Mouse (Mus musculus): ENCODE results near the gene Mettl7a1. TPM values are rescaled to one million over a fixed set of nuclear protein-coding genes. Genes with fewer than 3 reads are reported as not detected.
"Not testable (repeated sequence)": the region's sequence is repeated elsewhere in the genome, so short reads cannot be mapped to it uniquely, and the experiment has no call there.

Gene Mettl7a1
- 53.6 to 87.9 TPM (median 82.4 TPM) in 3 replicates for total RNA-seq (2017)

DNA sequence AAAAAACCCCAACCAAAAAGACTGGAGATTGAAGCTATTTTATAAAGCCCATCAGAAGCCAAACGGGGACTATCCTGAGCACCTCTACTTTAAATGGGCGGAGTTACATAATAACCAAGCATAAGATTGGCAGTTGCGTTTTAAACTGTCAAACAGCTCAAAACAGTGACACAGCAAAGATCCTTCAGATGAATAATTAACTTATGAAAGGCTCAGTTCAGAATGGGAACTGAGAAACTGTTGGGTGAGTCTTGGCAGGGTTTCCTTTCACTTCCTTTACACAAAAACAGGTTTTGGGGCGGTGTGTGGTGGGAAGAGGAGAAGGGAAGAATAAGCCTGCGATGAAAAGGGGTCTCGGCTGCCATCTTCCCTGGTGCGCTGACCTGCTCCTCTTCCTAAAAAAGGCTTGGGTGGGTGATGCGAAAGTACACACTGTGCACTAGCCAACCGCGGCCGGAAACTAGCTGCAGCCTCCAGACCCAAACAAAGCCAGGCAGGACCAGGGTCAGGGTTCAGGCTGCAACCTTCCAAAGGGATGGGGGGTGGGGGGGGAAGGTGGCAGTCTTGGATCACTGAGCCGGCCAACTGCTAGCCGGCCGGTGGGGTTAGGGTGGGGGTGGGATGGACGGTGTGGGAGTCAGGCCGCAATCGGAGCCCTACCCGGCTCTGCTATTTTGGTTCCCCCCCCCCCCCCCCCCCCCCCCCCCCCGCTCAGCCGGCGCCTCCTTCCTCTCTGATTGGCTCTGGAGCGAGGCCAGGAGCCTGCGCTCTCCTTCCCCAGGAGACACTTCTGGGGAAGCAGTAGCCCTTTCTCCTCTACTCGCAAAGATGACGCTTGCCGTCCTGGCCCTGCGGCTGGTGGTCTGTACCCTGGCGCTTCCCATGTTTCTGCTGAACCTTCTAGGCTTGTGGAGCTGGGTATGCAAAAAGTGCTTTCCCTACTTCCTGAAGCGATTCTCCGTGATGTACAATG is at the start of gene Mettl7a1:
Mettl7a1 (plus strand) TSS at position 122 of the 973 bp plus-strand sequence.
- peak; percentile 78 for ATAC-seq (replicated peaks; ENCODE audit: insufficient number of reproducible peaks, low FRiP score, low TSS enrichment, poor library complexity, severe bottlenecking)

DNA sequence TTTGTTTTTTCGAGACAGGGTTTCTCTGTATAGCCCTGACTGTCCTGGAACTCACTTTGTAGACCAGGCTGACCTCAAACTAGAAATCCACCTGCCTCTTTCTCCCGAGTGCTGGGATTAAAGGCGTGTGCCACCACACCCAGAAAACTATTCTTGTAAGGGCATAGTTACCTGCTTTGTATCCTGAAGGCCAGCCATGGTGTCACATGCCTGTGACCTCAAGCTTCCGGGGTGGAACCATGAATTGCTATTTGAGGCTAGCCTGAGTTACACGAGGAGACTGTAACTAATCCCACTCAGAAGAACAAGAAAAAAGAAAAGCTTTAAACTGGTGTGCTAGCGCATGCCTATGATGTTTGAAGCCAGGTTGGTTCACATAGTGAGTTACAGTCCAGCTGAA is 47.6 kb upstream of the Mettl7a1 start:
- no peak for ATAC-seq (replicated peaks; ENCODE audit: insufficient number of reproducible peaks, low FRiP score, low TSS enrichment, poor library complexity, severe bottlenecking)

DNA sequence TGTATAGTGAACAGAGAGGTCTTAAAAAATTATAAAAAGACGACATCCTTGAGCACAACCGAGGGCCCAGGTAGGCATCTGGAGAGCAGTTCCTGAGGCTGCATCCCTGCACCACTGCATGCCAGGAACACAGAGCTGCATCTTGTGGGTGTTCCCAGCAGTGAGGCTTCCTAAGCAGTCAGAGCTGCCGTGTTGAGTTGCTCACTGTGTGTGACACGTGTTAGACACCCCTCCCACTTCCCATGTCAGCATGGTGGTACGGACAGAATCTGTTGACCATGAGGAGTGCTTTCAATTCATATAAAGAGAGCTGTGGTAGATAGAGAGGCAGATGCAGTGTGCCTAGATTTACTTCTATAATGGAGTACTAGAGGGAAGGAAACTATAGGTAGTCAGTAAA is 46.6 kb upstream of the Mettl7a1 start:
- no peak for ATAC-seq (replicated peaks; ENCODE audit: insufficient number of reproducible peaks, low FRiP score, low TSS enrichment, poor library complexity, severe bottlenecking)

- no peak for ATAC-seq (replicated peaks; ENCODE audit: insufficient number of reproducible peaks, low FRiP score, low TSS enrichment, poor library complexity, severe bottlenecking)
Measured at GRCm38 (mm10) chr15:100258646-100259425, 45.1 kb upstream of the Mettl7a1 start.

DNA sequence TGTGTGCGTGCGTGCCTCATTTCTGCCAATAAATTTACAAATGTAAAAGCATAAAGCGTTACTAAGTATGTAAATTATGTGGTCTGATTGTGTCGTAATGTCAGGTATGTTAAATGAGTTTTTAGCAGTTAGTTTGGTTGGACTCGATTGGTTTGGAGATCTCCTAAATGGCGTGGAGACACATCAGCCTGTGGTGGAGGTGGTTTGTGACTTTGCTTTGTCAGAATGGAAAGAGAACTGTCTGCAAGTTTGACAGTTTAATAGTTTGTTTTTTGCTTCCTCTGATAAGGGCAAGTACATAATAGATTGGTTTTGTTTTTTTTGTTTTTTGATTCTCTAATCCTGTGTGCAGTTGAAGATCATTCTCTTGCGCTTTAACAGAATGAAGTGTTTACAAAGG is 43.6 kb upstream of the Mettl7a1 start:
- ATAC-seq (replicated peaks; ENCODE audit: insufficient number of reproducible peaks, low FRiP score, low TSS enrichment, poor library complexity, severe bottlenecking) = not testable (repeated sequence)

DNA sequence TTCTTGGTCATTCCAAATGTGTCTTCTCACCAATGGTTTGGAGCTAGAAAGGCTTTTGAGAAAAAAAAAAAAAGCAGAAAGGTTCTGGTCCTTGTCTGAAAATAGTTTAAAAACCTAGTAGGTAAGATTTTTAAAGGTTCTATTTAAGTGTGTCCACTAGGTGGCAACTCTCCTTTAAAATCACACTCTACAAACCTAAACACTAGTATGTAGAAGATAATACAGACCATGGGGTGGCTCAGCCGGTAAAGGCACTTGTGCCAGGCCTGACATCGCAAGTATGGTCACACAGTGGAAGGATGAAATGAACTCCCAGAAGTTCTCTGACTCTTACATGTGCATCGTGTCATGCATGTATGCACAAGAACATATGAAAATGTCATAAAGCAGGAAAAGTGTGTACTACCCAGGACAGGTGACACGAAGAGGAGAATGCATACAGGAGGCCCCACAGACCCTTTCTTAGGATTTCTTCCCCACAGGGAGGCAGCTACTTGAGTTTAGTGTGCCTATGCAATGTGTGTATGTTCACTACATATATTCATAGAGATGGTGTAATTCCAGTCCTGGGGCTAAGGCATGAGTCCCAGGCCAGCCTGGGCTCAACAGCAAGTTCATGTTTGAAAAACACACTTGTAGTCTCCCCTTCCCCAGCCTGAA is 40.6 kb upstream of the Mettl7a1 start:
- no peak for ATAC-seq (replicated peaks; ENCODE audit: insufficient number of reproducible peaks, low FRiP score, low TSS enrichment, poor library complexity, severe bottlenecking)

- no peak for ATAC-seq (replicated peaks; ENCODE audit: insufficient number of reproducible peaks, low FRiP score, low TSS enrichment, poor library complexity, severe bottlenecking)
Measured at GRCm38 (mm10) chr15:100265586-100266325, 38.2 kb upstream of the Mettl7a1 start.

- no peak for ATAC-seq (replicated peaks; ENCODE audit: insufficient number of reproducible peaks, low FRiP score, low TSS enrichment, poor library complexity, severe bottlenecking)
Measured at GRCm38 (mm10) chr15:100268916-100269315, 35.0 kb upstream of the Mettl7a1 start.

GRCm38 (mm10) chr15:100269776-100270175 is 34.2 kb upstream of the Mettl7a1 start:
- ATAC-seq (replicated peaks; ENCODE audit: insufficient number of reproducible peaks, low FRiP score, low TSS enrichment, poor library complexity, severe bottlenecking) = no peak

DNA sequence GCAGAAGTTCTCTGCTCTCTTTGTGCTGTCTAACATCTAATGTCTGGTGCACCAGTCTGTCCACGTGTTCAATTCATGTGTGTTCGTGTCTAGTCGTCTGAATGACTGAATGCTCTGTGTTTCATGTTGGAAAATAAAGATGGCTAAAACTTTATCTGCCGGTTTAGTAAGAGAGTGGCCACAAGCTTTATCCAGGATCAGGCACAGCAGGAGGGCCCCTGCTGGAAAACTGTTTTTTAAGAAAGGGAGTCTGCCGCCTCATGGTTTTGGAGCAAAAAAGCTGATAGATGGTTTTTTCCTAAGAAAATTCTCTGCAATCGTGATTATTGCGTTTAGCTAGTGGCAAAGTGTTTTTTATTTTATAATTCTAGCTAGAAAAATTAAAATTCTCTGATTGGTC is 33.3 kb upstream of the Mettl7a1 start:
- ATAC-seq (replicated peaks; ENCODE audit: insufficient number of reproducible peaks, low FRiP score, low TSS enrichment, poor library complexity, severe bottlenecking) = not testable (repeated sequence)

GRCm38 (mm10) chr15:100271411-100271810 is 32.5 kb upstream of the Mettl7a1 start:
- no peak for ATAC-seq (replicated peaks; ENCODE audit: insufficient number of reproducible peaks, low FRiP score, low TSS enrichment, poor library complexity, severe bottlenecking)

GRCm38 (mm10) chr15:100273791-100274308 is 30.1 kb upstream of the Mettl7a1 start:
- not testable (repeated sequence) for ATAC-seq (replicated peaks; ENCODE audit: insufficient number of reproducible peaks, low FRiP score, low TSS enrichment, poor library complexity, severe bottlenecking)

GRCm38 (mm10) chr15:100274790-100275559 is 29.0 kb upstream of the Mettl7a1 start:
- no peak for ATAC-seq (replicated peaks; ENCODE audit: insufficient number of reproducible peaks, low FRiP score, low TSS enrichment, poor library complexity, severe bottlenecking)

DNA sequence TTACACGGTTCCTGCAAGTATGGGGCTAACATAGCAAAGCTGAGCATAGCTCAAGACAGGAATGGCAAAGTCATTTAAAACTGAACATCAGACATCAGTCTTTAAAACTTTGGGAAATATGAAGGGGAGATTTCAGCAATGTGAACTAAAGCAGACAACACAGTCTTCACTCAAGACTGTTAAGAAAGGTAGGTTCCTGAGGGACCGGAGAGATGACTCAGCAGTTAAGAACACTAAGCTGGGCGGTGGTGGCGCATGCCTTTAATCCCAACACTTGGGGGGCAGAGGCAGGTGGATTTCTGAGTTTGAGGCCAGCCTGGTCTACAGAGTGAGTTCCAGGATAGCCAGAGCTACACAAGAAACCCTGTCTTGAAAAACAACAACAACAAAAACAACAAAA is 27.5 kb upstream of the Mettl7a1 start:
- no peak for ATAC-seq (replicated peaks; ENCODE audit: insufficient number of reproducible peaks, low FRiP score, low TSS enrichment, poor library complexity, severe bottlenecking)

GRCm38 (mm10) chr15:100277586-100277985 is 26.4 kb upstream of the Mettl7a1 start:
- ATAC-seq (replicated peaks; ENCODE audit: insufficient number of reproducible peaks, low FRiP score, low TSS enrichment, poor library complexity, severe bottlenecking) = no peak

DNA sequence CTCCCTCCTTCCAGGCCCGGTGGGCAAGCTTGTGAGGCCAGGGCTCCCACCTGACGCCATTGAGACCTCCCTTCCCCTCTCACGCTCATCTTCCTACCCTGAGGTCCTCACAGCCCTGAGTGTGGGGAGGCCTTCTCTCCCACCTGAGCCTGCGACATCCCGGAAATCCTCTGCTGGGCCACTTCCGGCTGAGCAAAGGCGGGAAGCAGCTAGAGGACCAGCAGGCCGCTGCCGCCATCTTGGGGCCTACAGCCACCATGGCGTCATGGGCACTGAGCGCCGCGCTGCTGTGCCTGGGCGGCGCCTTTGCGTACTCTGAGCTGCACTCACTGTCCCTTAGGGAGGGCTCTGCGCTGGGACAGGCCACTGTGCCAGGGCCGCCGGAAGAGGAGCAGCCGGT is 23.3 kb upstream of the Mettl7a1 start, which contains the start of gene Tmprss12:
Tmprss12 (plus strand) TSS at position 212 of the 400 bp plus-strand sequence.
- ATAC-seq (replicated peaks; ENCODE audit: insufficient number of reproducible peaks, low FRiP score, low TSS enrichment, poor library complexity, severe bottlenecking) = no peak

DNA sequence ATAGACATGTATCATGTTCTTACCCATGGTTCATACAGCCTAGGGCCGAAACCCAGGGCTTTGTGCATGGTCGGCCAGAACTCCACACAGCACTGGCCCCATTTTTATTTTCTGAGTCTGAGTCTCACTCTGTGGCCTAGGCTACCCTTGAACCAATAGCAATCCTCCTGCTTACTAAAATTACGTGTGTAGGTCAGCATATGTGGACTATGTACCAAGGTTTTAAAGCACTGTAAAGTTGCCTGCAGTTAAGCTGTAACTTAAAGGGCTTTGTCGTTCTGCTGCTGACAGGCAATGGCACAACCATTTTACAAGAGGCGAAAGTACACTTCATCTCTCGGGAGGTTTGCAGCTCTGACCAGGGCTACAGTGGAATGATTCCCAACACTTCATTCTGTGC is 15.0 kb upstream of the Mettl7a1 start:
- no peak for ATAC-seq (replicated peaks; ENCODE audit: insufficient number of reproducible peaks, low FRiP score, low TSS enrichment, poor library complexity, severe bottlenecking)

Measured in monocyte, adult 5-6 weeks (primary cell).